Mouse (Mus musculus) gastrocnemius, adult 8-10 months (tissue): ENCODE measurements around the gene Egf. TPM values are rescaled to one million over a fixed set of nuclear protein-coding genes. Genes with fewer than 3 reads are reported as not detected.

Experiments
- DNase-seq, 2 experiments: peaks; one replicate each; pipeline ENCODE4 v3.0.0; 2022; ENCODE audit warnings: low spot score in 2 of 2
- total RNA-seq, 4 experiments: library from RNA; stranded (reverse); gene quantifications; 2 replicates each; pipeline ENCODE4 v1.2.4; 2022

Egf gene
- total RNA-seq, 4 experiments from 2014 or later: 30.3 to 34.8 (median 33.8) TPM

DNA sequence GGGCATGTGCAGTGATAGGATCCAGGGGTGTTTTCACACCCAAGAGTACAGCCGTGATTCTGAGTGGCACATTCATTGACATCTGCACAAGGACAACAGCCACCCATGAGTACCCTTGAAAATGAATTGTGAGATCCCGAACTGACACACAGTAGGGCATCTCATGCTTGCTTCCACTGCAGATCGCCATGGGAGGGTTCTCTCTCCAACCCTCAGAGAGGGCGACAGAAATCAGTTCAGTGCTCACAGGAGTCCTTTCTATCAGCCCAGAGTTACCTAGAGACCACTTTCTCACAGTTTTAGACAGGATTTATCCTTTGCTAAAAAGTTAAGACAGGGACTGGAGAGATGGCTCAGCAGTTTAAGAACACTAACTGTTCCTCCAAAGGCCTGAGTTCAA, 31.8 kb downstream of the Egf start:
- DNase-seq: no peak

DNA sequence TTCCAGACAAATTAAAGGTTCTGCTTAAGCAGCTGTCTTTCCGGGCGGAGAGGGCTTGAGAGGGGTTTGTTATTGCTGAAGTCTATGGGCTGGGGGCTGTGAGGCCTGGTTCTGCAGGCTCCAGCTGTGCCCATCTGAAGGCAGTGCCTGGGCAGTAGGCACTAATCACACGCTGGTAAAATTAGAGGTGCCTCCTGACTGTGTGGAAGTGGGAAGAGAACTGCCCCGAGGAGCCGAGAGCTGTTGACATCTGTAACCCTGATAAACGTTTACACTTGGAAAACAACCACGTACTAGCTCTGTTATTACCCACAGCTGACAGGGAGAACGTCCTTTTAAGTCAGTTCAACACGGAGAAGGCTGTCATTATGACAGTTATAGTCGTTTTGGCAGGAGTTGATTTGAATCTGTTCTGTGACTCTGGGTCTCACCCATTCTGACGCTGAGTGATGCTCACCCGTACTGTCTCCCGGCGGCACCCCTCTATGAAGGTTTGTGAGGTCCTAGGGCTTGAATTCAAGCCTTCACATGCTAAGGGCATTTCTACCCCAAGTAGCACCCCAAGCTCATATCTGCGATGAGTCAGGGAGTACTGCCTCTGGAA, 40.5 kb downstream of the Egf start:
- no peak for DNase-seq

DNA sequence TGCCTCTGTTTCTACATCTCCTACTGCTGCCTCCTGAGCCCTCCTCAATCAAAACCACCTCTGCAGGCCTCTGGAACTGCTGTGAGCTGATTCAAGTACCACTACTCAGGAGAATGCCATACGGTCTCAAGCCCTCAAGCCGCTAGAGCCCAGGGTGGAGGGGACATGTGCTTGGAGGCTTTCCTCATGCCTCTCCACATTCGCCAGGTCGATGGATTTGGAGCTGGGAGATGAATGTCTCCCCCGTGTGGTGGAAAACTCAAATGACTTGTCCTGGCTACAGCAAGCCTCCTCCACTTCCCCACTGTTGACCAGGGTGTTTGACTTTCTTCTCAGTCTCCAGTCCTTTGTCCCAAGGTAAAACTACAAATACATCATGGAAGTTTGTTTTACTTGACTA, 47.0 kb downstream of the Egf start:
- DNase-seq: no peak

DNA sequence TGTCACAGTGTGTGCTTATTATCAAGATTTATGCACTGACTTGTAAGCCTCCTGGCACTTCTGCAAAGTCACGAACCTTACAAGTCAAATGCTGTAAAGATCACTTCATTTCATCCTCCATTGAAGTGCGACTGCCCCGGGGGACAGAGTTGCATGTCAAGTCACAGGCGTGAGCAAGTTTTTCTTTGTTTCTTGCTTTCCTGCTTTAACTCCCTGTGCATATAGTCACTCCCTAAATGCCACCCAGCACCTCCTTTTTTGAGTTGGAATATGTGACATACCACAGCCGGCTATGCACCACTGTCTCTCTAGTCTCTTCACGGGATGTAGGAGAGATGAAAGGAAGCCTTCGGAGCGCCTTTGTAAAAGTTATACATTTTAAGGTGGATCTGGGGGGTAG, 56.2 kb downstream of the Egf start:
- DNase-seq: no peak

DNA sequence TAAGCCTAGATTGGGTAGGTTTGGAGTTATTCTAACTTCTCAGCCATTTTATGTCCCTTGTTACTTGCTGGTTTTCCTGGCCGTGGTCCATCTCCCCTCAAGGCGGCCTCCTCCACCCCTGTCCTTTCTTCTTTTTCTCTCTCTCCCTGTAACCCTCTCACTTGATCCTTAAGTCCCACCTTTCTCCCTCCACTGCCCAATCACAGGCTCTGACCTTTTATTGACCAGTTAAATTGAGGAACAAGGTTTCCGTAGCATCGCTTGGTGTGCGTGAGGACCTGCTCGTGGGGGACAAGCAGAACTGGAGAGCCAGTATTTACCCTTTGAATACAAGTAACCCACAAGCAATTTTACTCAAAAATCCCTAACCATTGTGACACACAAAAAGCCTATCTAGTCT, 56.8 kb downstream of the Egf start:
- no peak for DNase-seq

DNA sequence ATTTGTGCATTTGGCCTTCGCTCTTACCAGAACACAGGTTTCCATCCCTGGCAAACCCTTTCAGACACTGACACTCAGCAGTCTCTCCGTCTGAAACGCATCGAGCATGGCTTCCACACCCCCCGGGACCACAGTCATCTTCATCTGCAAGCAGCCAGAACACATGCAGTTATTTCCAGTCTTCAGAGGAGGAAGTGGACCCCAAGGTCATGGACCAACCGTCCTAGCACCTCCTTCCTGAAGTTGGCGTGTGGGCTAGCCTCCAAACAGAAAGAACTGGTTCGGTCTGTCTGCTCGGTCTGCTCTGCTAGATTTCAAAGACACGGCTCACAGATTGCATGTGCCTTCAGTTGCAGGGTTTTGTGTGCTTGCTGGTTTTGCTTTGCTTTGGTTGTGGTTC, 57.4 kb downstream of the Egf start:
- DNase-seq: no peak

DNA sequence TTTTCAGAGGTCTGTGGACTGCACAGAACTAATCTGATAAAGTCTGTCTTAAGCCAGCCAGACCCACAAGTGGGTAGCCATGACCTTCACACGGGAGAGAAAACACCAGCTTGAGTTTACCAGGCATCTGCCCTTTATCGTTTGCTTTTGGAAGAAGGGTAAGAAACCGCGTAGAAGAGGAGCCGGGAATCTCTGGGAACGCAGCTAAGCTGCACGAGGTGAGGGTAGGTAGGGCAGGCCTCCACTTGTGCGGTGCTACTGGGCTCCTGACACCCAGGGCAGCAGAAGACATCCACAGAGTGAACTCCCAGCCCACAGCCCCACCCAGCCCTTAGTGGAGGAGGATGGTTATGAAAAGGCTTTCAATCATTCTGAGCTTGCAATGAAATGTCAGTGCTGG, 59.2 kb downstream of the Egf start:
- no peak for DNase-seq

DNA sequence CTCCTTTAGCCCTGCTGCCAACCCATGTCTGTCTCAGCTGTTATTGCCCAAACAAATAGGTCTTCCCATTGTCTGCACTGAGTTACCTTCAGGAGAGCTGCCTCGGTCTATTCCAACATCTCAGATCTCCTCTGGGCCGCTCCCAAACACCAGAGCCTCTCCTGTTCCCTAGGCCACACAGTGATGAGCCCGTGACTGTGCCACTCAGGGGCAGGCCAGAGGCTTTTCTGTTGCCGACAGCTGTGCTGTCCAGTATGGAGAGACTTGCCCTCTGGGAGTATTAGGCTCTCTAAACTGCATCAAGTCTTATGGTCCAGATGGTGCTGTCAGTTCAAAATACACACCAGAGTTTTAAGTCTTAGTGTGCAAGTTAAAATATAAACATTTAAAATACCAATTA, 61.5 kb downstream of the Egf start:
- no peak for DNase-seq

DNA sequence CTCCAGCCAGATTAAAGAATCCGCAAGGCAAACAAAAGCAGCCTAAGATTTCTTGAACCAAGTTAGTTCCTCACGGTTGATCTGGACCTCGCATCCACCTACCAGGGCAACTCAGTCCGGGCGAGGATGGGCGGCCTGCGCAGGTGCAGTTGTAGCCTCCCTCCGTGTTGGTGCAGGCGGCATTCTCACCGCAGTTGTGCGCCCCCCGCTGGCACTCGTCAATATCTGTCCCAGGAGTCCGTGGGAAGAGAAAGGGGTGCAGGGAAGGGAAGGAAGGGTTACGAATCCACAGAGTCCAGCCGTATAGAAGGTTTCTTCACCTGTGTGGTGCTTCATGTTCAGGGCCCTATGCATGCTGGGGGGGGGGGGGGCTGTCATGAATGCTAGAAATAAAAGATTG, 62.3 kb downstream of the Egf start:
- no peak for DNase-seq

DNA sequence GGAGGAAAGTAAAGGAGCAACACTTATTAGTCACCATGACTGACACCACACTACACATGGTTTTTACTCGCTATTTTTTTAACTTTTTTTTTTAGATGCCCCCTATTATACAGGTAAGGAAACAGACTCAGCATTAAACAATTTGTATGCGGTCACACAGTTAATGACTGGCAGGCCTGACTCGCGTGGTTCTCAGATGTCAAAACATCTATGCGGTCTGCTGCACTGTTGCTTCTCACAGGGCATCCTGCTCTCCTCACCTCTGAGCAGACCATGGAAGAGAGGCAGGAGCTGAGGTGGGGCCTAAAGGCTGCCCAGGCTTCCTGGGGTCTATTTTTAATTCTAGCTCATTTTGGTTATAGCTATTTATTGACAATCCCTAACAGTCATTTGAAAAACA, 67.7 kb downstream of the Egf start:
- DNase-seq: no peak

DNA sequence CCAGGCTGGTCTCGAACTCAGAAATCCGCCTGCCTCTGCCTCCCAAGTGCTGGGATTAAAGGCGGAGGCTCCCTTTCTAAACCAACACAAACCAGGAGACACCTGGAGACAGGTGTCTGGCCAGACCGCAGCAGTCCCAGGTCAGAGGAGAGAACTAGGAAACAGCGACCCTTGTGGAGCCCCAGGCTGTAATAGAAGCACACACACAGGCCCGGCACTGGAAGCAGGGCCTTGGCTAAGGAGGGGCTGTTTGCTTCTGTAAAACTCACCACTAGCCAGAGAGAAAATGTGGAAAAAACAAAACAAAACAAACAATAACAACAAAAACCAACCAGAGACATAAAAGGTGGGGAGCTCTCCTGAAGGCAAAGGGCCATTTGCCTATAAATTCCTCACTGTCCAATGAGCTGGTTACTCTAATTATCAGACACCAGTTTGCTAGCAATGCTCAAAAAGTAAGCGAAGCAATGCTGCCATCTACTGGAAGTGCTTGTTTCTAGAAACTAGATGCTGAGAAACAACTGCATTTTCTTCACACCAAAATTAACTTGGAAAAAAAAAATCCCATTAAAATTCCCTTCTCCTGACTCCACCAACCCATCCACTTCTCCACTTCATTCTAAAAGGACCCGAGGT, 68.3 kb downstream of the Egf start:
- DNase-seq: no peak

DNA sequence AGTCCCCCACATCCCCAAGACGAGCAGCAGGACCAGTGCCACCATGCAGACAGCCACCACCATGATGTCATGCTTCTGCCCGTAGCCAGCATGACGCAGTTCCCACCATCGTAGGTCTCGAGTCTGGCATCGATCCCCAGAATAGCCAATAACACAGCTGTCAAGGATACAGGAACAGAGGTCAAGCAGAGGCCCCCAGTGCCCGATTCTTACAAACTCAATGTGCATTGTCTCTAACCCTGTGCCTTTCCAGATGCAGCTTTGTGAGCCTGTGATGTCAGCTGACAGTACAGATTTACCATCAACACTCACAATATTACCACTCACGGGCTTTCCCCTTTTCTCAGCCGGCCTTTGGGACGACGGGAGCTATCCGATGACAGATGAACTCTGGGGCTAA, 68.9 kb downstream of the Egf start:
- no peak for DNase-seq

DNA sequence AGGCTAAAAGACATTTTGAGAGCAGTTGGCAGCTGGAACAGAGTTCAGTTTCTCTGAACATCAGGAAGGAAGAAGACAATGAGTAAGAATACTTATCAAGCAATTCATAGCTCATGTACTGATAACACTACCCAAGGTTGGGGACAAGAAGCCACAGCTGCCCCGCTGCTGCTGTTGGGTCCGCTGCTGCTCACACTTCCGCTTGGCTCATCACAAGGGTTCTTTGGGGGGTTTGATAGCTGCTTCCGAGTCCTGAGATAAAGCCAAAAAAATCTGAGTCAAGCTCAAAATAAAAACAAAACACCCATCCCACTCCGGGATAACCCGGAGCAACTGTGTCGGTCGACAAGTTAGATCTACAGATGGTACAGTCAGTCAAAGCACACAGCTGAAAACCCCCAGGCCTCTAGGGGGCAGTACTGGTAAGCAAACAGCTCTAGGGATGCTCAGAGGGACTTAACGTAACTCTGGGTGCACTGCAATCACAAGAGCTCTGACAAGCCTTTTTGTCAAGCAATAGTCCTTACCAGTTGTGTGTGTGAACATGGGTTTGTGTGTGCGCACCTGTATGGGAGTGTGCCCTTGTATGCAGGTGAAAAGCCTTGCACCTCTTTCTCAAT, 71.9 kb downstream of the Egf start:
- no peak for DNase-seq

DNA sequence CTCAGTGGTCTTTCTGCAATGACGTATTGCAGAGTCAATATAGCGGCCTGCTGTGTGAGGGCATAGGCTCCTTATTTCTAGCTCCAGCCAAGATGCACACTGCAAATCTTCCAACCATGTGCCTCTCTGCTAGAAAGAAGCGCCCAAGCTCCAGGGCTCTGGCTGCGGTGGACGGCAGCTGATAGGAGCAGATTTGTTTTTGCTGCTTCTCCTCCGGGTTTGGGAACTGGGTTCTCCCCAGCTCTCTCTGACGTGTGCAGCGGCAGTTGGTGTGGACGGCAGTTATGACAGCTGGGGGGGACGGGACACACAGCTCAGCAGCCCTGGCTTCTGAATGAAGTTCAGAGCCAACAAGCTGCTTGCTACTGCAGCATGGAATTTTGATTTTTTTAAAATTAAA, 72.7 kb downstream of the Egf start:
- DNase-seq: no peak

DNA sequence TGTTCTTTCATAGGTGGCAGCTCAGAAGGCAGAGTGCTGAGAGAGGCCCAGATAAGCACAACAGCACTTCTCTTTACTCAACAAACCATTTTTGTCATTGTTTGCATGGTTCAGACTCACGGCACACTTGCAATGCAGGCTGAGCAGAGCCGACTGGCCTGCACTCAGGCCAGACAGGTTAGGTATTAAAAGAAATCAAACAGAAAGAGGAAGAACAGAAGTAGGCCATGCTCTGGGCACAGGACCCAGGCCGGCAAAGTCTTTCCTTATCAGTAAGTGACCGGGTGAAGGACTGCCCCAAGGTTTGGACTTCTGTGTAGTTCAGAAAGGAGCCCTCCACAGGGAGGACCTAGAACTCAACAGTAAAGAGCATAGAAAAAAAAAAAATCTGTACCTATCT, 73.3 kb downstream of the Egf start:
- no peak for DNase-seq

DNA sequence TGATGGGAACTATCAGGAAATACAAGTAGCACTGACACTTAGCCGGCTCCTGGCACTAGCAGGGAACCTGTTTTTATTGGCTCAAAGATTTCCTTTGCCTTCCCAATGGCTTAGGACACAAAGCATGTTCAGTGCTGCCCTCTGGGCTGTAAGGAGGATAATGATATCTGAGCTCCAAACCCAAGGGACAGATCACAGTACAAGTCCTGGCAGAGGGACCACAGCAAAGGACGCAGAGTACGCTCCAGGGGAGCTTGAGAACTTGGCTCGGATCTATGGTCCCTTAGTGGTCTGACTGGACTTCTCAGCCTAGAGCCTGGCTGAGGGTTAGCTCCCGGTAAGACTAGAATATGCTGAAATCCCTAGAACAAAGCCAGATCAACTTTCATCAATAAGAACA, 74.9 kb downstream of the Egf start:
- peak; percentile 57 to 59 for DNase-seq

DNA sequence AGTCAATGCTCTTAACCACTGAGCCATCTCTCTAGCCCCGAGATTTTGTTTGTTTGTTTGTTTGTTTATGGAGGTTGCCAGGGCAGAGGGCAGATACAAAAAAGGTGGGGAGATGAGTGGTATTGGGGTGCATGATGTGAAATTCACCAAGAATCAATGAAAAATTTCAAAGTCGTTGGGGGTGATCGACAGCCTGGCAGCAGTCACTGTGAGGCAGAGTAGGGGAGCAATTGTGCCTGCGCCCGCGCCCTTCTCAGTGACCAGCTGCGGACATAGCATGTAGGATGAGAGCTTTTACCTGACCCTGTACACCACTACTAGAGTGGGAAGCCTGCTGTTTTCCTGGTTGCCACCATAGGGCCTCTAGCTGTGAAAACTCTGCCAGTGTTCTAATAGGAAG, 79.2 kb downstream of the Egf start:
- no peak for DNase-seq

DNA sequence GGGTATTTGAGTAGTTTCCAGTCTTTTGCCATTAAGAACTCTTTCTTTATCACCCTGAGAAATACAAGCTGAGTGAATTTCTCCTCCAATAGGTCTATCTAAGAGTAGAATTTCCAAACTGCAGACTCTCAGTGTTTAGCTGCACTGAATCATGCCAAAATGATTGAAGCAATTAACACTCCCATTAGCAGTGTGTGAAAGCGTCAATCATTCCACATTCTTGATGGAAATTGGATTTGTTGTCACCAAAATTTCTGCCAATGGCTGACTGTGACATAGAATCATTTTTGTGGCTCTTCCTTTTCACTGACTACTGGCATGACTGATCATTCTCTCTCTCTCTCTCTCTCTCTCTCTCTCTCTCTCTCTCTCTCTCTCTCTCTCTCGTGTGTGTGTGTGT, 91.2 kb downstream of the Egf start:
- no peak for DNase-seq

DNA sequence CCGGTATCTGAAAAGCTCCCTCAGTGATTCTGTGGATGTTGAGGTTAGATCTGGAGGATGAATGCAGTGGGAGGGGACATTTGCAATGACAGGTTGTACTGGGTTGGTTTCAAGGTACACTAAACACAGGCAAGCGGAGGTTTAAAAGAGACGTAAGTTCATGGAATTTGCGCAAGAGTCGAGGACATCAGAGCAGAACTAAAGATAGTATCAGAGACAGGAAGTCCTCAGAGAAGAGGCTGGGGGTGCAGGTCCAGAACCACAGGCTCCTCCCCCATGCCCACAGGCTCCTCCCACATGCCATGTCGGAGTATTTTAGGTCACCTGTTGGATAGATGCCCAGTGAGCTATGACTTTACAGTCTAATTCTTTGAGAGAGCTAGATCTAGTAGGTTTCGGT, 96.3 kb downstream of the Egf start:
- no peak for DNase-seq

DNA sequence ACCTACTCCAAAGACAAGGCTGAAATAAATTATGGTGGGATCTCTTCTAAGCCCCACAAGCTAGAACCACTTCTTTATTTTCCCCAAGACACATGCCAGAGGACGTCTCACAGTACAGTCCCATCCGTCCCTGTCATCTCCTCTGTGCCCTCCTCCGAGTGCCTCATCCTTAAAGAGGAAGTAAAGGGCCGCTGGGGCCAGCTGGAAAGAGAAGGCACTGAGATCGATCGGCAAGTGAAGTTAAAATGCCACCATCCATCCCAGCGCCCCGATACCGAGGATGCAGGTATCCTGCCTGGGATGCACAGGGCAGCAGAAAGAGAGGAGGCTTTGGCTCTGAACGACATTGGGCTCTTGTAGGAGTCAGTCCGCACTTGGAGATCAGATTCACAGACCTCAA, 97.3 kb downstream of the Egf start:
- no peak for DNase-seq

DNA sequence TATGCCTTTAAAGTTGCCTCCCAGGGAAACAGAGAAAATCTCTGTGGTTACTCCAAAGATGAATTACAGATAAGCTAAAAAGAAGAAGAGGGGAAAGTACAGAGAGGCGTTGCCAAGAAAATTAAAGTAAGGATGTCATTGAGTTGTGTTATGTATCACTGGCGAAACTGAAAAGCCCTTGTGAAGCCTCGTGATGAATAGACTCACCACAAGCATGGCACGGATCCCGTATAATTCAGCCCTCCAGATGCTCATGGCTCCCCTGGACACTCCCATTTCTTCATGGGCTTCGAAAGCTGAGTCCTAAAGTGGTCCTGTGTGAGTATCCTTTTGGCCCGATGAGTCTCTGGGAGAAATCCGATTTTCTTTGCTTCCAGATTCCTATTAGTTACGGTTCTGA, 97.9 kb downstream of the Egf start:
- no peak for DNase-seq

DNA sequence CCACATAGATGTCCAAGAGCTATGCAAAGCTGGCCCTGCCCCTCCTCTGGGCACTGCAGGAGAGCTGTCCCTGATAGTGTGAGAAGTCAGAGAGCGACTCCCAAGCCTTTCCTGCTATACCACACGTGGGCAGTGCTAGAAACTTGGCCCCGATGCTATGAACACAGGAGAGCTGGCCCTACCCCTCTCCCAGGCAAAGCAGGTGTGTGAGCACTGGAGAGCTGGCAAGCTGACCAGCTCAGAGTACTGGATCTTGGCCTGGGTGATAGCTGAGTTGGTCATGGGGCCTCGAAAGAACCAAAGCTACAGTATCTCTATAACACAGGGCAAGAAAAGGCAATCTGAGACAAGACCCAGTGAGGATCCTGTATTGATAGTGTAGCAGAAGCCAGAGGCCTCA, 98.6 kb downstream of the Egf start:
- no peak for DNase-seq

DNA sequence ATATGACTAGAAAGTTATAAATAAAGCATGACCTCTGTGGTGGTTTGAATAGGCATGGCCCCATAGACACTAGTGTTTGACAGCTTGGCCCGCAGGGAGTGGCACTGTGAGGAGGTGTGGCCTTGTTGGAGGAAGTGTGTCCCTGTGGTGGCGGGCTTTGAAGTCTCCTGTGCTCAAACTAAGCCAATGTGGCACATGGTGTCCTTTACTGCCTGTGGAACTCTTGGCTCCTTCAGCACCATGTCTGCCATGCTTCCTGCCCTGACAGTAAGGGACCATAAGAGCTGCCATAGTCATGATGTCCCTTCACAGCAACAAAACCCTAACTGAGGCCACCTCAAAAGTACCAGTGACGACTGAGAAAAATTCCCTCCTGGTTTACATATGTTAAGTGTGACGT, 102.6 kb downstream of the Egf start:
- DNase-seq: no peak
